Mouse (Mus musculus): Measurements from ENCODE around the gene Il34. TPM values are rescaled to one million over a fixed set of nuclear protein-coding genes. Genes with fewer than 3 reads are reported as not detected.

Gene Il34
- polyA plus RNA-seq, 1 experiment from 2014 or later: 5.3 TPM

DNA sequence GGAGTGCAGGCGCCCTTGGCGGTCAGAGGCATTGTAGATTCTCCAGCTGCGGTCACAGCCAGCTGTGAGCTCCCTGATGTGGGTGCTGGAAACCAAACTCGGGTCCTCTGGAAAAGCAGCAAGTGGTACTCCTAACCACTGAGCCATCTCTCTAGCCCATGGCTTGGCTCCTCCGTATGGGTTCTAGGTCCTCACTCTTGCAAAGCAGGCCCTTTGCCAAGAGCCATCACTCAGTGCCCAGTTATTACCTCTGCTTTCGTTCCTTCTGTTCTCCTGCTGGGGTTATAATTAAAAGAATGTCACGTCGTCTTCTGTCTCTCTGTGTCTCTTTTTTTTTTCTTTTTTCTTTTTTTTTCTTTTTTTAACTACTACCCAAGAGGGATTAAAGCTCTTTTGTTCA lies 72.7 kb downstream of the Il34 start:
- no peak for ATAC-seq (ENCODE audit: insufficient number of reproducible peaks, low FRiP score, low TSS enrichment, low read depth)
- 83% methylated on average over 8 of the region's 8 CpGs for WGBS
- Histone ChIP-seq H3K9me3 (replicated peaks) (no peaks in the 10 kb centered on the region), H3K4me1 (no peaks in the 10 kb centered on the region), H3K27ac (replicated peaks) (no peak overlapping the region), H3K36me3 (peaks cover 90% of the 10 kb centered on the region), H3K9ac (no peak overlapping the region), H3K27me3 (no peaks in the 10 kb centered on the region), H3K4me3 (replicated peaks) (no peak overlapping the region), H3K4me2 (replicated peaks) (no peak overlapping the region)

GRCm38 (mm10) chr8:110731346-110731859 lies 74.3 kb downstream of the Il34 start:
- Histone ChIP-seq H3K9me3 (replicated peaks) (no peaks in the 10 kb centered on the region), H3K27ac (replicated peaks) (no peak overlapping the region), H3K9ac (no peak overlapping the region), H3K4me2 (replicated peaks) (no peak overlapping the region), H3K4me3 (replicated peaks) (no peak overlapping the region), H3K27me3 (no peaks in the 10 kb centered on the region), H3K4me1 (peaks cover 10% of the 10 kb centered on the region), H3K36me3 (peaks cover 90% of the 10 kb centered on the region)
- 93% methylated on average over 8 of the region's 8 CpGs for WGBS
- no peak for ATAC-seq (ENCODE audit: insufficient number of reproducible peaks, low FRiP score, low TSS enrichment, low read depth)

GRCm38 (mm10) chr8:110726893-110727292 lies 78.8 kb downstream of the Il34 start:
- no peak overlapping the region for H3K27ac ChIP-seq (replicated peaks)
- no peak for ATAC-seq (ENCODE audit: insufficient number of reproducible peaks, low FRiP score, low TSS enrichment, low read depth)
- no peaks in the 10 kb centered on the region for H3K27me3 ChIP-seq
- WGBS: 9% methylated on average over 18 of the region's 18 CpGs
- peaks cover 59% of the 10 kb centered on the region for H3K36me3 ChIP-seq
- H3K9ac ChIP-seq: no peak overlapping the region
- H3K9me3 ChIP-seq (replicated peaks): no peaks in the 10 kb centered on the region
- no peak overlapping the region for H3K4me2 ChIP-seq (replicated peaks)
- no peak overlapping the region for H3K4me3 ChIP-seq (replicated peaks)
- peaks cover 49% of the 10 kb centered on the region for H3K4me1 ChIP-seq

DNA sequence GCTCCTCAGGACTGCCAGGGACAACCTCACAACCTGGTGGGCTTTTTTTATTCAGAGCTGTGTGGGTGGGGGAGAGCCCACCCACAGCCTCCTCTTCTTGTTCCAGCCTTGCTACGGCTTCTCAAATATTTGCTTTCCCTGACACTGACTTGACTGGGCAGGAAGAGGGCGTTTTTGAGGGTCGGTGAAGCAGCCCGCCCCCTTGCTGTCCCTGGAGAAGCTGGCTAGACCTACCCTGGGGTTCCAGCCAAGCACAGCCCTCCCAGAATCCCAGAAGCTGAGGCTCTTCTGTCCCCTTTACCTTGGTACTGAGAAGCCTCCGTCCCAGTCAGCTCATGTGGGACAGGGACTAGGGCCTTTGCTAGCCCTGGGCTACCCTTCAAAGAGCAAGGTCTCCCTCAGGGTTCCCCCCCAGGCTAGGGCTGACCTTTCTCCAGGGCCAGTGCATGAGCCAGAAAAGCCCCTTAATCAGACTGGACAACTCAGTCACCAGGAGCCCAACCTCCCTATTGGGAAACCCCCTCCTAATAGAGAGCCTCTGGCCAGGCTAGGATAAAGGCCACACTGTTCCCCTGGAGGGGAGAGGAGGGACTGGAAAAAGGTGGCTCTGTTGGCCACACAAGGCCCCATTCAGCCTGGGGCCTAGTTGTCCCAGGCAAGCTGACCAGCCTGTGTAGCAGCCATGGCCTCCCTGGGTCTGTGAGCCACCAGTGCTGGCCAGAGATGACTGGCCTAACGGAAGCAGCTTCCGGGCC lies 80.5 kb downstream of the Il34 start:
- Histone ChIP-seq H3K27ac (replicated peaks) (peak overlapping the region; percentile 77), H3K9me3 (replicated peaks) (no peaks in the 10 kb centered on the region), H3K27me3 (no peaks in the 10 kb centered on the region), H3K36me3 (peaks cover 43% of the 10 kb centered on the region), H3K4me1 (peaks cover 58% of the 10 kb centered on the region), H3K4me3 (replicated peaks) (no peak overlapping the region), H3K9ac (no peak overlapping the region), H3K4me2 (replicated peaks) (peak overlapping the region; percentile 12; the same call in 1 of the 2 replicates)
- no peak for ATAC-seq (ENCODE audit: insufficient number of reproducible peaks, low FRiP score, low TSS enrichment, low read depth)
- WGBS: 36% methylated on average over 7 of the region's 7 CpGs

DNA sequence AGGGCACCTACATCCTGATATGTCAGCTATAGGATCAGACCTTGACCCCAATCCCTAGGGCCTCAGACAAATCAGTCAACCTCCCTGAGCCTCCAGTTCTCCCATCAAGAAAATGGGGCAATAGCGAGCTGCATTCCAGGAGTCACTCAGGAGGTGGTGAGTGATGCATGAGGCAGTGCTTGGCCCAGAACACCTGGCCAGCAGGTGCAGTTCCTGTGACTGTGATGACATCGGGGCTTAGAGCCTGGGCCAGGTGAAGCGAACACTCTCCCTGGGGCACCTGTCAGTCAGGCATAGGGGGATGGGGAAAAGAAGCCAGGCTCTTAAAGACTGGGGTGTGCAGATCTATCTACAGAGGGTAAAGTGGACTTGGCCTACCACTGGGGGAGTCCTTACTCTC lies 81.2 kb downstream of the Il34 start:
- peak overlapping the region; percentile 77 for H3K27ac ChIP-seq (replicated peaks)
- WGBS: 43% methylated on average over 3 of the region's 3 CpGs
- H3K36me3 ChIP-seq: peaks cover 35% of the 10 kb centered on the region
- no peak overlapping the region for H3K4me3 ChIP-seq (replicated peaks)
- H3K27me3 ChIP-seq: no peaks in the 10 kb centered on the region
- H3K9me3 ChIP-seq (replicated peaks): no peaks in the 10 kb centered on the region
- no peak for ATAC-seq (ENCODE audit: insufficient number of reproducible peaks, low FRiP score, low TSS enrichment, low read depth)
- peaks cover 66% of the 10 kb centered on the region for H3K4me1 ChIP-seq
- H3K4me2 ChIP-seq (replicated peaks): 0 out of 2 replicates have a peak overlapping the region, but pooled peaks have one; percentile 12
- H3K9ac ChIP-seq: no peak overlapping the region

- H3K36me3 ChIP-seq: peaks cover 15% of the 10 kb centered on the region
- H3K27me3 ChIP-seq: no peaks in the 10 kb centered on the region
- no peak for ATAC-seq (ENCODE audit: insufficient number of reproducible peaks, low FRiP score, low TSS enrichment, low read depth)
- H3K27ac ChIP-seq (replicated peaks): peak overlapping the region; percentile 95
- peak overlapping the region; percentile 83 for H3K4me2 ChIP-seq (replicated peaks)
- H3K4me3 ChIP-seq (replicated peaks): peak overlapping the region; percentile 75
- no peaks in the 10 kb centered on the region for H3K9me3 ChIP-seq (replicated peaks)
- peaks cover 83% of the 10 kb centered on the region for H3K4me1 ChIP-seq
- H3K9ac ChIP-seq: peak overlapping the region; percentile 90
- 31% methylated on average over 11 of the region's 11 CpGs for WGBS
Observed at GRCm38 (mm10) chr8:110722414-110723011, 83.2 kb downstream of the Il34 start.

- Histone ChIP-seq H3K9ac (peak overlapping the region; percentile 90), H3K36me3 (peaks cover 8% of the 10 kb centered on the region), H3K4me1 (peaks cover 83% of the 10 kb centered on the region), H3K9me3 (replicated peaks) (no peaks in the 10 kb centered on the region), H3K27me3 (no peaks in the 10 kb centered on the region), H3K4me3 (replicated peaks) (peak overlapping the region; percentile 75), H3K4me2 (replicated peaks) (peak overlapping the region; percentile 83), H3K27ac (replicated peaks) (peak overlapping the region; percentile 95)
- WGBS: 1% methylated on average over 40 of the region's 59 CpGs
- ATAC-seq (ENCODE audit: insufficient number of reproducible peaks, low FRiP score, low TSS enrichment, low read depth): peak; percentile 58
Observed at GRCm38 (mm10) chr8:110721606-110722413, 83.9 kb downstream of the Il34 start.

DNA sequence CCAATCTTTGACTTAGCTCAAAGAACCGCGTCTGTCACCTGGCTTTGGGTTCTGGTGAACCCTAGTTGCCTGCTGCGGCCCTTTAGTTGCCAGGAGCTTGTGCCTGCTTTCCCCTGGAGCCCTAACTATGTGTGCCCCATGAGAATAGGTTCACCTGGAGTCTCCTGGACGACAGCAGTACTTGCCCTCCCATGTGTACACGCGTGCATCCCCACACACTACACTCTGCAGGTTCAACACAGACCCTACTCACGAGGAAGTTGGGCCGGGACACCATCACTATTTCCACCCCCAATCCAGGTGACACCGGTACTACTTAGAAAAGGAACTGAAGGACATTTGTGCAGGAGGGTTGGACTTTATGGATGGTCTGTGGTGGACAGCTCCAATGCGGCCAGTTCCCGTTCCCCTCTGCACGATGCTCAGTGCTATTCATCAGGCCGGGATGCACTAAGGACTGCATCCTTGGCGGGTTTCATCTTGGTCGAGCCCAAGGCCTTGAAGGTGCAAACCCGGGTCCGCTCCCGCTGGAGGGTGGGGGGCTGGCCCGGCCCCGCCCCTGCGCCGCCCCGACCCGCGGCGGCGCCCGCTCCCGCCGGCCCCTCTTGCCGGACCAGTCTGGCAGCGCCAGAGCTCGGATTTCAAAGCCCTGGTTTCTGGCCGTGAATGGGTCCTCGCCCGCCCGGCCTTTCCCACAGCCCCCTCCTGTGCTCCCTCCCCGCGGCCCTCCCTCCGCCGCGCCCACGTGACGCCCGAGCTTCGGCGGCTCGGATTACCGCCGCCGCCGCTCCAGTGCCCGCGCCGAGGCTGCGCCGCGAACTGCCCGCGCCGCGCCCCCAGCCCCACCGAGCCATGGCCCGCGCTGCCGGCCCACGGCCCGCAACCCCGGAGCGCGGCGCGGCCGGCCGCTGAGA lies 84.8 kb downstream of the Il34 start, which contains the start of gene Mtss1l:
TSS of gene Mtss1l (plus strand) at position 792 of the 914 bp plus-strand sequence.
- Histone ChIP-seq H3K4me1 (peaks cover 89% of the 10 kb centered on the region), H3K4me2 (replicated peaks) (peak within 1 kb of the TSS; percentile 83), H3K9me3 (replicated peaks) (no peaks in the 10 kb centered on the region), H3K36me3 (0 out of 2 replicates have a peak, but pooled peaks cover 3% of the 10 kb centered on the region), H3K27me3 (no peaks in the 10 kb centered on the region), H3K9ac (peak within 1 kb of the TSS; percentile 90), H3K4me3 (replicated peaks) (peak within 1 kb of the TSS; percentile 75), H3K27ac (replicated peaks) (peak within 1 kb of the TSS; percentile 95)
- 4% methylated on average over 70 of the region's 75 CpGs for WGBS
- peak; percentile 85 for ATAC-seq (ENCODE audit: insufficient number of reproducible peaks, low FRiP score, low TSS enrichment, low read depth)

- H3K9ac ChIP-seq: no peak overlapping the region
- no peak overlapping the region for H3K4me3 ChIP-seq (replicated peaks)
- no peak overlapping the region for H3K4me2 ChIP-seq (replicated peaks)
- 54% methylated on average over 6 of the region's 6 CpGs for WGBS
- no peaks in the 10 kb centered on the region for H3K27me3 ChIP-seq
- ATAC-seq (ENCODE audit: insufficient number of reproducible peaks, low FRiP score, low TSS enrichment, low read depth): no peak
- H3K36me3 ChIP-seq: 0 out of 2 replicates have a peak, but pooled peaks cover 3% of the 10 kb centered on the region
- no peaks in the 10 kb centered on the region for H3K9me3 ChIP-seq (replicated peaks)
- peaks cover 89% of the 10 kb centered on the region for H3K4me1 ChIP-seq
- H3K27ac ChIP-seq (replicated peaks): peak overlapping the region; percentile 95
Observed at GRCm38 (mm10) chr8:110719898-110720653, 85.6 kb downstream of the Il34 start.

Measured in embryonic facial prominence, embryonic 15.5 days (tissue).